Mouse (Mus musculus): Measurements from ENCODE around the gene Cdh12.

Cdh12 gene

GRCm38 (mm10) chr15:20696229-20696628 lies 247.2 kb downstream of the Cdh12 start:
- no peak for DNase-seq (ENCODE audit: low spot score in 2 of 2)

GRCm38 (mm10) chr15:20711859-20712258 lies 262.8 kb downstream of the Cdh12 start:
- no peak for DNase-seq (ENCODE audit: low spot score in 2 of 2)

- no peak for DNase-seq (ENCODE audit: low spot score in 2 of 2)
Observed at GRCm38 (mm10) chr15:20772289-20772688, 323.2 kb downstream of the Cdh12 start.

GRCm38 (mm10) chr15:20773423-20773822 lies 324.4 kb downstream of the Cdh12 start:
- no peak for DNase-seq (ENCODE audit: low spot score in 2 of 2)

- DNase-seq (ENCODE audit: low spot score in 2 of 2): no peak
Observed at GRCm38 (mm10) chr15:20796999-20797398, 347.9 kb downstream of the Cdh12 start.

GRCm38 (mm10) chr15:20798541-20798940 lies 349.5 kb downstream of the Cdh12 start:
- no peak for DNase-seq (ENCODE audit: low spot score in 2 of 2)

GRCm38 (mm10) chr15:20835887-20836286 lies 386.8 kb downstream of the Cdh12 start:
- no peak for DNase-seq (ENCODE audit: low spot score in 2 of 2)

GRCm38 (mm10) chr15:20836991-20837390 lies 387.9 kb downstream of the Cdh12 start:
- DNase-seq (ENCODE audit: low spot score in 2 of 2): no peak

GRCm38 (mm10) chr15:20841479-20841878 lies 392.4 kb downstream of the Cdh12 start:
- no peak for DNase-seq (ENCODE audit: low spot score in 2 of 2)

GRCm38 (mm10) chr15:20863076-20863475 lies 414.0 kb downstream of the Cdh12 start:
- DNase-seq (ENCODE audit: low spot score in 2 of 2): no peak

- DNase-seq (ENCODE audit: low spot score in 2 of 2): no peak
Observed at GRCm38 (mm10) chr15:20872518-20872917, 423.5 kb downstream of the Cdh12 start.

GRCm38 (mm10) chr15:20876993-20877392 lies 427.9 kb downstream of the Cdh12 start:
- DNase-seq (ENCODE audit: low spot score in 2 of 2): no peak

- no peak for DNase-seq (ENCODE audit: low spot score in 2 of 2)
Observed at GRCm38 (mm10) chr15:20893471-20893870, 444.4 kb downstream of the Cdh12 start.

- DNase-seq (ENCODE audit: low spot score in 2 of 2): no peak
Observed at GRCm38 (mm10) chr15:20902568-20902967, 453.5 kb downstream of the Cdh12 start.

- DNase-seq (ENCODE audit: low spot score in 2 of 2): no peak
Observed at GRCm38 (mm10) chr15:20928221-20928620, 479.2 kb downstream of the Cdh12 start.

GRCm38 (mm10) chr15:20944000-20944399 lies 494.9 kb downstream of the Cdh12 start:
- no peak for DNase-seq (ENCODE audit: low spot score in 2 of 2)

- DNase-seq (ENCODE audit: low spot score in 2 of 2): no peak
Observed at GRCm38 (mm10) chr15:20967463-20967862, 518.4 kb downstream of the Cdh12 start.

GRCm38 (mm10) chr15:20971041-20971440 lies 522.0 kb downstream of the Cdh12 start:
- DNase-seq (ENCODE audit: low spot score in 2 of 2): no peak

- no peak for DNase-seq (ENCODE audit: low spot score in 2 of 2)
Observed at GRCm38 (mm10) chr15:21000541-21000940, 551.5 kb downstream of the Cdh12 start.

GRCm38 (mm10) chr15:21007931-21008330 lies 558.9 kb downstream of the Cdh12 start:
- DNase-seq (ENCODE audit: low spot score in 2 of 2): no peak

- DNase-seq (ENCODE audit: low spot score in 2 of 2): no peak
Observed at GRCm38 (mm10) chr15:21008487-21008886, 559.4 kb downstream of the Cdh12 start.

- DNase-seq (ENCODE audit: low spot score in 2 of 2): no peak
Observed at GRCm38 (mm10) chr15:21008969-21009368, 559.9 kb downstream of the Cdh12 start.

- DNase-seq (ENCODE audit: low spot score in 2 of 2): no peak
Observed at GRCm38 (mm10) chr15:21063683-21064082, 614.6 kb downstream of the Cdh12 start.

GRCm38 (mm10) chr15:21069264-21069663 lies 620.2 kb downstream of the Cdh12 start:
- no peak for DNase-seq (ENCODE audit: low spot score in 2 of 2)

GRCm38 (mm10) chr15:21092824-21093223 lies 643.8 kb downstream of the Cdh12 start:
- no peak for DNase-seq (ENCODE audit: low spot score in 2 of 2)
